Mouse (Mus musculus): ENCODE data around the gene D11Wsu47e. TPM values are rescaled to one million over a fixed set of nuclear protein-coding genes. Genes with fewer than 3 reads are reported as not detected.
"Not testable (repeated sequence)": the region's sequence is repeated elsewhere in the genome, so short reads cannot be mapped to it uniquely, and the experiment has no call there.

Gene D11Wsu47e
- polyA plus RNA-seq, 1 experiment from 2014 or later = 25.8 TPM

DNA sequence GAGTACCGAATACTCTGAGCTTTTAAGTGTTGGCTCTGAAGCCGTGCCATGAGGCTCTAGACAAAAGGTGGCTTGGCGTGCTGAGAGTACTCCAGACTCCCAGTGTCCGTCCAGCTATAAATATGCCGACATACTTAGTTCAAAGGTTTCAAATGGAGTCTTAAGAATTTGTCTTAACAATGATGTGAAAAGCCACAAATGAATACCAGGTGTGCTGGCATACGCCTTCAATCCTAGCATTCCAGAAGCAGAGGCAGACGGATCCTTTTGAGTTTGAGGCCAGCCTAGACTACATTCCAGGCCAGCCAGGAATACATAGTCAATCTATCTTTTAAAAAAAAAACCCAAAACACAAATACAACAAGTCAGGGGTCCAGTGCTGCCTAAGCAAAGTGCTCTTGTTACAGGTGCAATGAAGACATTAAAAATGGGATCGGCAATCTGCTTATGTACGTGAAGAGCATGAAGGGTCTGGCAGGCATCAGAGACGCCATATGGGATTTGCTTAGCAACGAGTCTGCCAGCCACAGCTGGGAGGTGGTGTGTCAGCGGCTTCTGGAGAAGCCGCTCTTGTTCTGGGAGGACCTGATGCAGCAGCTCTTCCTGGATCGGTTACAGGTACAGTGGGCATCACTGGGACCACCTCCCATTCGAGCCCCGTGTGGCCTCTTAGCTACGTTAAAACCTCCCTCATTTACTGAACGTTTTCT is 29.5 kb upstream of the D11Wsu47e start:
- Histone ChIP-seq H3K27ac (no peak overlapping the region), H3K36me3 (peaks cover 88% of the 10 kb centered on the region)
- WGBS = 84% methylated on average over 18 of the region's 18 CpGs

GRCm38 (mm10) chr11:113656511-113656932 is 27.7 kb upstream of the D11Wsu47e start:
- no peaks in the 10 kb centered on the region for H3K9me3 ChIP-seq

More for the DNA sequence above, 29.5 kb upstream of the D11Wsu47e start:
- DNase-seq (ENCODE audit: low spot score) = no peak
- no peaks in the 10 kb centered on the region for H3K9me3 ChIP-seq
- H3K4me3 ChIP-seq = no peak overlapping the region
- H3K4me1 ChIP-seq (replicated peaks) = peaks cover 55% of the 10 kb centered on the region
- H3K27me3 ChIP-seq (ENCODE audit: insufficient read depth, poor library complexity, severe bottlenecking) = no peaks in the 10 kb centered on the region

GRCm38 (mm10) chr11:113657221-113657620 is 27.0 kb upstream of the D11Wsu47e start:
- Histone ChIP-seq H3K4me1 (replicated peaks) (peaks cover 31% of the 10 kb centered on the region), H3K4me3 (no peak overlapping the region), H3K27me3 (ENCODE audit: insufficient read depth, poor library complexity, severe bottlenecking) (no peaks in the 10 kb centered on the region), H3K9me3 (no peaks in the 10 kb centered on the region), H3K36me3 (peaks cover 100% of the 10 kb centered on the region), H3K27ac (no peak overlapping the region)
- WGBS = 72% methylated on average over 4 of the region's 4 CpGs
- no peak for DNase-seq (ENCODE audit: low spot score)

More at GRCm38 (mm10) chr11:113656511-113656932, 27.7 kb upstream of the D11Wsu47e start:
- Histone ChIP-seq H3K27ac (0 out of 2 replicates have a peak overlapping the region, but pooled peaks have one; percentile 23), H3K36me3 (peaks cover 100% of the 10 kb centered on the region), H3K4me1 (replicated peaks) (peaks cover 38% of the 10 kb centered on the region), H3K27me3 (ENCODE audit: insufficient read depth, poor library complexity, severe bottlenecking) (no peaks in the 10 kb centered on the region), H3K4me3 (no peak overlapping the region)
- DNase-seq (ENCODE audit: low spot score) = no peak
- WGBS = 89% methylated on average over 8 of the region's 8 CpGs

- H3K36me3 ChIP-seq = peaks cover 100% of the 10 kb centered on the region
- H3K4me1 ChIP-seq (replicated peaks) = peaks cover 21% of the 10 kb centered on the region
These were observed 25.9 kb upstream of the D11Wsu47e start for GRCm38 (mm10) chr11:113658319-113658718.

DNA sequence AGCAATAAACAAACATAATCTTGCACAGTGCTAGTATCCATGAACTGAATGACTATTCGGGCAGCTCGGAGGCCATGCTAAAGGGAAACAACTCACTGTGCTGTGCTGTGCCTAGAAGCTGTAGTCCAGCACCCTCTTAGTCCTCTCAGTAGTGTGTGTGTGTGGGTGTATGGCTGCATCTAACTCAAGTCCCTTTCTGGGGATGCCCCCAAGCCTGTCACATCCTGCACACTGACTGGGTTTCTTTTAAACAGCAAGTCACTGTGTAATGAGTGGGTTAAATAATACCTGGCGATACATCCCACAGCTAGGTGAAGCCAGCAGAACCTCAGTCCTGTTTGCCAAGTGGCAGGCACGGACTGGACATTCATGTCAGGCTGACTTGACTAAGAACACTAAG is 25.4 kb upstream of the D11Wsu47e start:
- WGBS = 93% methylated on average over 4 of the region's 4 CpGs
- no peaks in the 10 kb centered on the region for H3K27me3 ChIP-seq (ENCODE audit: insufficient read depth, poor library complexity, severe bottlenecking)
- peaks cover 100% of the 10 kb centered on the region for H3K36me3 ChIP-seq
- no peak for DNase-seq (ENCODE audit: low spot score)
- 0 out of 2 replicates have a peak overlapping the region, but pooled peaks have one; percentile 23 for H3K27ac ChIP-seq
- H3K9me3 ChIP-seq = no peaks in the 10 kb centered on the region
- H3K4me3 ChIP-seq = no peak overlapping the region
- H3K4me1 ChIP-seq (replicated peaks) = peaks cover 20% of the 10 kb centered on the region

More at GRCm38 (mm10) chr11:113658319-113658718, 25.9 kb upstream of the D11Wsu47e start:
- Histone ChIP-seq H3K27ac (0 out of 2 replicates have a peak overlapping the region, but pooled peaks have one; percentile 23), H3K4me3 (no peak overlapping the region), H3K9me3 (no peaks in the 10 kb centered on the region), H3K27me3 (ENCODE audit: insufficient read depth, poor library complexity, severe bottlenecking) (no peaks in the 10 kb centered on the region)
- DNase-seq (ENCODE audit: low spot score) = no peak
- WGBS = 90% methylated on average over 8 of the region's 8 CpGs

- Histone ChIP-seq H3K36me3 (peaks cover 100% of the 10 kb centered on the region), H3K4me1 (replicated peaks) (peaks cover 15% of the 10 kb centered on the region)
- H3K9me3 ChIP-seq; H3K4me3 ChIP-seq; H3K27me3 ChIP-seq (ENCODE audit: insufficient read depth, poor library complexity, severe bottlenecking); DNase-seq (ENCODE audit: low spot score); H3K27ac ChIP-seq: not testable (repeated sequence)
- 97% methylated on average over 3 of the region's 3 CpGs for WGBS
These were observed 24.0 kb upstream of the D11Wsu47e start for GRCm38 (mm10) chr11:113660213-113660612.

DNA sequence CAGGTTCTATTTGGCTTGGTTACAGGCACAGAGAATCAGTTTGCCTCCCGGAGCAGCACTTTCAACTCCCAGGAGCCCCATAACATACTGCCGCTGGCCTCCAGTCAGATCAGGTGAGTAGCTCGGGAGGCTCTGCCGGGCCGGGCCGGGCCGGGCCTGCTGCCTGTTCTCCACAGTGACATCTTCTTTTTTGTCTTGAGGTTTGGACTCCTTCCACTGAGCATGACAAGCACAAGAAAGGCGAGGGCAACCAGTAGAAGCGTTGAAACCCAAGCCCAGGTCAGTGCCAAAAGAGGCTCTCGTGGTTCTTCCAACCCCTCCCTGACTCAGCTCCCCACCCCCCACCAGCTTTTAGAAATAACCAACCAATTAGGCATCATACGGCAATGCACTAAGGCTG is 23.3 kb upstream of the D11Wsu47e start:
- H3K27ac ChIP-seq = no peak overlapping the region
- WGBS = 98% methylated on average over 11 of the region's 11 CpGs
- no peak overlapping the region for H3K4me3 ChIP-seq
- H3K36me3 ChIP-seq = peaks cover 97% of the 10 kb centered on the region
- no peak for DNase-seq (ENCODE audit: low spot score)
- no peaks in the 10 kb centered on the region for H3K27me3 ChIP-seq (ENCODE audit: insufficient read depth, poor library complexity, severe bottlenecking)
- H3K4me1 ChIP-seq (replicated peaks) = peaks cover 15% of the 10 kb centered on the region
- no peaks in the 10 kb centered on the region for H3K9me3 ChIP-seq

- Histone ChIP-seq H3K4me1 (replicated peaks) (peaks cover 10% of the 10 kb centered on the region; the same call in 1 of the 2 replicates), H3K4me3 (no peak overlapping the region), H3K27ac (no peak overlapping the region), H3K9me3 (no peaks in the 10 kb centered on the region), H3K27me3 (ENCODE audit: insufficient read depth, poor library complexity, severe bottlenecking) (no peaks in the 10 kb centered on the region), H3K36me3 (peaks cover 92% of the 10 kb centered on the region)
- WGBS = 93% methylated on average over 18 of the region's 18 CpGs
- DNase-seq (ENCODE audit: low spot score) = no peak
These were observed 22.3 kb upstream of the D11Wsu47e start for GRCm38 (mm10) chr11:113661835-113662351.

GRCm38 (mm10) chr11:113664279-113664678 is 19.9 kb upstream of the D11Wsu47e start:
- Histone ChIP-seq H3K4me1 (replicated peaks) (peaks cover 10% of the 10 kb centered on the region; the same call in 1 of the 2 replicates), H3K36me3 (peaks cover 91% of the 10 kb centered on the region), H3K27ac (no peak overlapping the region), H3K4me3 (no peak overlapping the region), H3K9me3 (no peaks in the 10 kb centered on the region), H3K27me3 (ENCODE audit: insufficient read depth, poor library complexity, severe bottlenecking) (no peaks in the 10 kb centered on the region)
- DNase-seq (ENCODE audit: low spot score) = no peak
- 65% methylated on average over 2 of the region's 2 CpGs for WGBS

DNA sequence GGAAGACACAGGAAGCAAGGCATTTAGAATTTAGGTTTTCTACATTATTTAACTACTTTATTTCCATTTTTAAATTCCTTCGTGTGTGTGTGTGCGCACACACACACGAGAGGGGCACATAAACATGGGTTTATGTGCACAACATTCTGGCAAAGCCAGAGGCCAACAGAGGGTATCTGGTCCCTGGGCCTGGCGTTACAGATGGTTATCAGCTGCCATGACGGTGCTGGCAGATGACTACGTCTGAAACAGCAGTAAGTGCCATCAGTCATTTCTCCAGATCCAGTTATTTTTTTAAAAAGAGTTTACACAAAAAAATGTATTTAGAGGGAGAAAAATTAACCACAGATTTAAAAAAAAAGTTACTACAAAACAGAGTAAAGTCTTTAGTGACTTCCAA is 18.0 kb upstream of the D11Wsu47e start:
- no peak overlapping the region for H3K4me3 ChIP-seq
- WGBS = 90% methylated on average over 6 of the region's 6 CpGs
- H3K9me3 ChIP-seq = no peaks in the 10 kb centered on the region

DNA sequence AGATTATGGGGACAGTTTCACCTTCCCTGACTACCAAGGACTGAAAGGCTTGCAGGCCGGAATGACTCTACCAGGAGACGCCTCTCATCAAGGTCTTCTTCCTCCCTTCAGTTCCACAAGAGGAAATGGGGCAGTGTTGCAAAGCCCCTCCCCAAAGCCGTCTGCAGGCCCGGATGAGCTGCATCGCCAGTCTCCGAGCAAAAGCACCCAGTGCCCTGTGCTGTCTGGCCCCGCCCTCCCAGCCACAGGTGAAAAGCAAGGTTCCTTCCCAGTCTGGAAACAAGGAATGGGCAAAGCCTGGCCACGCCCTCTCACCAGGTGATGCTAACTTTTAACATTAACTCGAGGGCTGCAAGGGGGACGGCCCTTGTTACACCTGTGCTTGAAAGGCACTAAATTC is 17.6 kb upstream of the D11Wsu47e start:
- H3K27ac ChIP-seq = no peak overlapping the region
- H3K4me1 ChIP-seq (replicated peaks) = peaks cover 10% of the 10 kb centered on the region; the same call in 1 of the 2 replicates
- H3K4me3 ChIP-seq = no peak overlapping the region
- H3K36me3 ChIP-seq = peaks cover 90% of the 10 kb centered on the region
- no peaks in the 10 kb centered on the region for H3K27me3 ChIP-seq (ENCODE audit: insufficient read depth, poor library complexity, severe bottlenecking)
- no peaks in the 10 kb centered on the region for H3K9me3 ChIP-seq
- no peak for DNase-seq (ENCODE audit: low spot score)
- WGBS = 70% methylated on average over 10 of the region's 10 CpGs

More for the DNA sequence above, 18.0 kb upstream of the D11Wsu47e start:
- no peak for DNase-seq (ENCODE audit: low spot score)
- Histone ChIP-seq H3K4me1 (replicated peaks) (peaks cover 10% of the 10 kb centered on the region; the same call in 1 of the 2 replicates), H3K27me3 (ENCODE audit: insufficient read depth, poor library complexity, severe bottlenecking) (no peaks in the 10 kb centered on the region), H3K36me3 (peaks cover 90% of the 10 kb centered on the region), H3K27ac (no peak overlapping the region)

DNA sequence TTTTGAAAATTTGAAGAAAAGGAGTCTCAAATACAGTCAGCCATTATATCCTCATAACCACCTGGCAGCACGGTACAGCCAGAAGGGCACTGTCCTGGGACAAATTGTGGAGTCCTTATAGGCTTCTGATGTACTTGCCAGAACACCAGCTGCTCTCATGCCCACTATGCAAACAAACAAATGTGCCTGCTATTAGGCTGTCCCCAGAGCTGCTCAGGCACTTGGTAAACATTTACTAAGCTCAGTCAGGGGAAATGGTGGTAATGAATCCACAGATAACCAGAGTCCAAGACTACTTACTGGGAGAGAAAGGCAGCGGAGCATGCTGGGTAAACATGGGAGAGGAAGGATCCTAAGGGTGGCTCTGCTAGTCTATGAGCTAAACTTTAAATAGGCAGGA is 17.1 kb upstream of the D11Wsu47e start:
- no peaks in the 10 kb centered on the region for H3K9me3 ChIP-seq

DNA sequence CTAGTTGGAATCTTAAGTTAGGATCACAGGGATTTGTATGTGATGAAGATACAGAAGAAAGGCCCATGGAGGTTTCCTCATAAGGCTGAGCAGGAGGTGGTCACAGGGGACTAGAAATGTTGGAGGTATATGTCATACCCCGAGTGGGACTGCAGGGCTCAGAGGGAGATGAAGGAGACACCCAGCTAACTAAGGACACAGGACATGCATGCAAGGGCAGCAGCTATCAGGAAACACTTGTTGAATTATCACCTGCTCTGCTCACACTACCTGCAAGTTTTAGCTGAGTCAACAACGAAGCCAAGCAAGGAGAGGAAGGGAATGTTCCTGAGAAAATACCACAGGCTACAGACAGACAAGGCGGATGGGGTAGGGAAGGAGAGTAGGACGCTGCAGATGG is 16.5 kb upstream of the D11Wsu47e start:
- Histone ChIP-seq H3K27me3 (ENCODE audit: insufficient read depth, poor library complexity, severe bottlenecking) (no peaks in the 10 kb centered on the region), H3K9me3 (no peaks in the 10 kb centered on the region), H3K36me3 (peaks cover 90% of the 10 kb centered on the region), H3K4me3 (no peak overlapping the region), H3K4me1 (replicated peaks) (peaks cover 10% of the 10 kb centered on the region; the same call in 1 of the 2 replicates), H3K27ac (no peak overlapping the region)
- WGBS = 87% methylated on average over 4 of the region's 4 CpGs
- no peak for DNase-seq (ENCODE audit: low spot score)

More for the DNA sequence above, 17.1 kb upstream of the D11Wsu47e start:
- Histone ChIP-seq H3K27me3 (ENCODE audit: insufficient read depth, poor library complexity, severe bottlenecking) (no peaks in the 10 kb centered on the region), H3K4me1 (replicated peaks) (peaks cover 10% of the 10 kb centered on the region; the same call in 1 of the 2 replicates), H3K4me3 (no peak overlapping the region), H3K27ac (no peak overlapping the region), H3K36me3 (peaks cover 90% of the 10 kb centered on the region)
- WGBS = 92% methylated on average over 2 of the region's 2 CpGs
- no peak for DNase-seq (ENCODE audit: low spot score)

All from hindbrain, embryonic 10.5 days (tissue).